Mouse (Mus musculus) hindbrain, embryonic 13.5 days (tissue): Measurements from ENCODE around the gene Pcnp. TPM values are rescaled to one million over a fixed set of nuclear protein-coding genes. Genes with fewer than 3 reads are reported as not detected.
A peak's percentile ranks its signal among the peaks of the same experiment; 100 is the strongest.
"Not testable (repeated sequence)": the region's sequence is repeated elsewhere in the genome, so short reads cannot be mapped to it uniquely, and the experiment has no call there.

Experiments used
- ATAC-seq: fragments of 200-750 bp; cut with Nextera tagmentation; 2 replicates; pipeline ENCODE4 v1.8.0; 2017; ENCODE audit warnings: moderate TSS enrichment; ENCODE audit not compliant: low FRiP score
- H3K27ac ChIP-seq: fragments of 300-500 bp; sonication (generic); 2 replicates; pipeline ENCODE4 v1.5.1; 2015; ENCODE audit warnings: inconsistent platforms, mild to moderate bottlenecking, moderate library complexity
- H3K27me3 ChIP-seq: fragments of 300-500 bp; sonication (generic); 2 replicates; pipeline ENCODE4 v1.6.1; 2015; ENCODE audit warnings: mild to moderate bottlenecking, inconsistent platforms
- H3K36me3 ChIP-seq: fragments of 300-500 bp; sonication (generic); 2 replicates; pipeline ENCODE4 v1.6.1; 2015; ENCODE audit warnings: mild to moderate bottlenecking, inconsistent platforms
- H3K4me1 ChIP-seq: fragments of 300-500 bp; sonication (generic); replicated peaks from 2 replicates; pipeline ENCODE4 v1.6.1; 2015; ENCODE audit warnings: inconsistent platforms
- H3K4me2 ChIP-seq: fragments of 300-500 bp; sonication (generic); 2 replicates; pipeline ENCODE4 v1.6.1; 2015; ENCODE audit warnings: inconsistent platforms, mild to moderate bottlenecking, moderate library complexity
- H3K4me3 ChIP-seq: fragments of 300-500 bp; sonication (generic); 2 replicates; pipeline ENCODE4 v1.5.1; 2015; ENCODE audit warnings: mild to moderate bottlenecking, inconsistent platforms
- H3K9ac ChIP-seq: fragments of 300-500 bp; sonication (generic); 2 replicates; pipeline ENCODE4 v1.6.1; 2015; ENCODE audit warnings: mild to moderate bottlenecking, inconsistent platforms
- H3K9me3 ChIP-seq: fragments of 300-500 bp; sonication (generic); 2 replicates; pipeline ENCODE4 v1.6.1; 2016; ENCODE audit warnings: inconsistent platforms
- WGBS: fragments of 180-500 bp; shearing (Covaris S2); methylation state at CpG from one replicate; pipeline ENCODE4 v1.1.7; 2015; 5-methylcytosine and 5-hydroxymethylcytosine counted together
- polyA plus RNA-seq: library from polyadenylated mRNA; unstranded; fragments of >200 nt; fragmentation: Nextera tagmentation; extraction: Ambion mirVana; gene quantifications from 2 replicates; pipeline ENCODE4 v1.2.1, GENCODE M21; 2015

The Pcnp gene
- 252 and 255 TPM in 2 replicates for polyA plus RNA-seq

DNA sequence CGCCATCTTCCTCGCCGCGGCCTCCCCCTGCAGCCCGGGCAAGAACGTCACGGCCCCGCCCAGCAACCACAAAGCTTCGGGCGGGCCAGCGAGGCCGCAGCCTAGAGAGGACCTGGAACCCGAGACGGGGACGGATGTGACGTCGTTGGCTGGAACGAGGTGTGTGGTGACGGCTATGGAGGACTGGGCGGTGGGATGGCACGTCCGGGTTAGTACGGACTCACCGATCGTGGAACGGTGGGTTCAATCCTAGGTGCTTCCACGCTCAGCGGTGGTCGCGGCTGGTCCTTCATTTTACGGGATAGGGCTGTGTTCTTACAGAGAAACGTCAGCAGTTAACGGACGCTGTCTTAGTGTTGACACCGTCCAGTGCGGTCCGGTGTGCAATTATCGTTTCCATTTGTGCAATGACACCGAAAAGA is at the start of gene Pcnp:
Gene Pcnp, minus strand, starts transcription at position 79 of the 422 bp plus-strand sequence.
- Histone ChIP-seq H3K27me3 (no peaks in the 10 kb centered on the region), H3K4me3 (peak within 1 kb of the TSS; percentile 87), H3K36me3 (peaks cover 34% of the 10 kb centered on the region), H3K27ac (peak within 1 kb of the TSS; percentile 96), H3K4me1 (peaks cover 33% of the 10 kb centered on the region), H3K9ac (peak within 1 kb of the TSS; percentile 98), H3K9me3 (no peaks in the 10 kb centered on the region), H3K4me2 (peak within 1 kb of the TSS; percentile 80)
- WGBS: under 1% methylated on average over 38 of the region's 39 CpGs
- peak; percentile 100 for ATAC-seq

DNA sequence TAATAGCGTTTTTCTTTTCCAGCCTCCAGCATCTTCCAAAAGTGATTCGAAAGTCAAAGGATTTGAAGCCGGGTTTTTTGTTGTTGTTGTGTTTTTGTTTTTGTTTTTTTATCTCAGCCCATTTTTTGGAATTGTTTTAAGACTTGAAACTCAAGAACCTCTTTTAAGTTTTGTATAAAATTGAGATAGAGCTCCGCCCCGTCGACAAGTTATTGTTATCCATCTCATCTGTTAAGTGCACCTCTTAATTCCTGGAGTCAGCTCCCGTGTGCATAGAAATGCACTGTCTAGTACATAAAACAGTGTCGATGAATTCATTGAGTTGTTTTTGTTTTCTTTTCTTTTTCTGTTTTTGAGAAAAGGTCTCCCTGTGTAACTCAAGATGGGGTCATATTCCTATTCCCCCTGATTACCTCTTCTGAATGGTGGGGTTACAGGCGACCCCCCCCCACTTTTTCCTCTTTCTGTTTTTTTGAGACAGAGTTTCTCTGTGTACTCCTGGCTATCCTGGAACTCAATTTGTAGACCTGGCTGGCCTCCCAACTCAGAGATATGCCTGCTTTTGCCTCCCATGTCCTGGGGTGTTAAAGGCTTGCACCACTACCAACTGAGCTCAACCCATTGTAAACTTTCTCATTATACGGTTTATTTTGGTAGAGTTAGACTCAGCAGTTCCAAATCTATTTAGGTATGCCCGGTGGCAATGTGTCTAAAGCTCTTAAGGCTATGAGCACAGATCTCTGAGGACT is 46.8 kb upstream of the Pcnp start:
- Histone ChIP-seq H3K27me3 (no peaks in the 10 kb centered on the region), H3K9me3 (no peaks in the 10 kb centered on the region), H3K9ac (peak overlapping the region; percentile 88), H3K4me1 (peaks cover 17% of the 10 kb centered on the region), H3K27ac (peak overlapping the region; percentile 98), H3K4me3 (peak overlapping the region; percentile 74), H3K36me3 (no peaks in the 10 kb centered on the region), H3K4me2 (peak overlapping the region; percentile 67)
- 10% methylated on average over 11 of the region's 11 CpGs for WGBS
- no peak for ATAC-seq

DNA sequence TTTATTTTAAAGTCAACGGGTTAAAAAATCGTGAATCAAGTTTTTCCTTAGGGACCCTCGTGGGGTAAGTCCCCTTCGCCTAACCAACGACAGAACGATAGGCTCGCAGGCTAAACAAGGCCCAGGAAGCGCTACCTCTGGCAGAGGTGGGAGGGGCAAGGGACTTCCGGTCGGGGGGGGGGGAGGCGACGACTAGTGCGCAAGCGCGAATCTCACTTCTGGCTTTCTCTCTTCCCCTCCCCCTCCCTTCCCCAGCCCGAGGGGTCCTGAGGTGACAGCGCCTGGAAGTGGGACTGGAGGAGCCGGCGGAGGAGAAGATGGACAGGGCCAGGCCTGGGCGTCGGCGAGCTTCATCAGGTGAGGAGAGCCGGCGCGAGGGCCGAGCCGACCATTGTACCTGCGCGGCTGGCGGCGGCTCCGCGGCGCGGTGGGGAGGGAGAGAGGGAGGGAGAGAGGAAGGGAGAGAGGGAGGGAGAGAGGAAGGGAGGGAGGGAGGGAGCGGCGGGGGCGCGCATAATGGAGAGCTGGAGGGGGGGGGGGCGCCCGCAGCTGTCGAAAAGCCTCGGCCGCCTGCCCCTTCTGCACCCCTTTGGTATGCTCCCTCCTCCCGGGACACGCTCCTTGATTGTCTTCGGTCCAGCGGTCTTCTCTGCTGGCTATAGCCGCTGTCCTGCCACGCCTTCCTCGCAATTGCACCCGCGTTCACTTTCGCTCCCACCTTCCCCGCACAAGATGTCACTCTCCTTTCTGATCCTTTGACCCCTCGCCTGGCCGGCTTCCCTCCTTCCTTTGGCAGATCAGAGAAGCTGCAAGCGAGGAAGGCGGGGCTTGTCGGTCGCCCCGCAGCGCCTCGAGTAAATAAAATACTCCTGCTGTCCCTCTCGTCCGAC is 45.9 kb upstream of the Pcnp start:
- ATAC-seq: peak; percentile 93
- under 1% methylated on average over 37 of the region's 66 CpGs for WGBS

DNA sequence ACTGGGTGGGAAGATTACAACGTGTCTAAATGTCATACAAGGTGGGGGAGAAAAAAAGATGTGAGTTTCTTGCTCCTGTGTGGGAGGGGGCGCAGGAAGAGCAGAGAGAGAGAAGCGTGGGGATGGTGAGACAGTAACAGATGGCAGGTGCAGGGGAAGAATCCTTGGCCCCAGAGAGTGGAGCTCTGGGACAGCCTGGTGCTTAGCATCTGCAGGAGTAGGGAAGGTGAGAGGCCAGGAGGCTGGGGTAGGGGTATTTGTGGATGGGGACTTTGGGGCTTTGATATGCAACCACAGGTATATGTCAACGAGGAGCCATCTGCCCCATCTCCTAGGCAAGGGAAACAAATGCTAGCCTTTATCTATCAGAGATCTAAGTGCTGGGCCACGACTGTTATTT is 45.0 kb upstream of the Pcnp start:
- Histone ChIP-seq H3K4me2 (peak overlapping the region; percentile 37; the same call in 1 of the 2 replicates), H3K27me3 (no peaks in the 10 kb centered on the region), H3K4me1 (peaks cover 17% of the 10 kb centered on the region), H3K27ac (peak overlapping the region; percentile 98), H3K36me3 (no peaks in the 10 kb centered on the region), H3K9ac (0 out of 2 replicates have a peak overlapping the region, but pooled peaks have one; percentile 15), H3K9me3 (no peaks in the 10 kb centered on the region), H3K4me3 (no peak overlapping the region)
- ATAC-seq: peak; percentile 12; the same call in 1 of the 2 replicates
- WGBS: 87% methylated on average over 5 of the region's 5 CpGs

More for the DNA sequence above, 45.9 kb upstream of the Pcnp start:
- H3K4me1 ChIP-seq: peaks cover 17% of the 10 kb centered on the region
- H3K4me2 ChIP-seq: peak overlapping the region; percentile 67
- peak overlapping the region; percentile 88 for H3K9ac ChIP-seq
- peak overlapping the region; percentile 74 for H3K4me3 ChIP-seq
- H3K9me3 ChIP-seq: no peaks in the 10 kb centered on the region
- H3K36me3 ChIP-seq: no peaks in the 10 kb centered on the region
- H3K27me3 ChIP-seq: no peaks in the 10 kb centered on the region
- peak overlapping the region; percentile 98 for H3K27ac ChIP-seq

DNA sequence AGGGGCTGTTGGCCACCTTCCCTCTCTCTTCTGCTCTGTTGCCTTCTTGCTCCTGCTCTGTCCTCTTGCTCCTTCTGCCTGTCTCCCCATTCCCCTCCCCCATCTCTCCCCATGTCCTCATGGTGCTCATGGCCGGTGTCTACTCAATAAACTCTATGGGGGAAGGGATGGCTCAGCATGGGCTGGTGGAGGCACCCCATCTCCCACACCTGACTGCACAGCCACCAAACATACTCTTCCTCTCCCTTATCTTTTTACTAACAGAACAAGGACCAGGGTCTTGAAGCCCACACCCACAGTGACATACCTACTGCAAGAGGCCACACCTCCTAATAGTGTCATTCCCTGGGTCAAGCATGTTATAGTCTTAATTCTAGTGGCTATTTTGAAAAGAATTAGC is 44.6 kb upstream of the Pcnp start:
- H3K9me3 ChIP-seq: no peaks in the 10 kb centered on the region
- peaks cover 17% of the 10 kb centered on the region for H3K4me1 ChIP-seq
- peak; percentile 8 for ATAC-seq
- no peaks in the 10 kb centered on the region for H3K36me3 ChIP-seq
- 96% methylated on average over 1 of the region's 1 CpGs for WGBS
- H3K9ac ChIP-seq: 0 out of 2 replicates have a peak overlapping the region, but pooled peaks have one; percentile 15
- no peaks in the 10 kb centered on the region for H3K27me3 ChIP-seq
- H3K4me2 ChIP-seq: no peak overlapping the region
- H3K4me3 ChIP-seq: no peak overlapping the region
- H3K27ac ChIP-seq: no peak overlapping the region

DNA sequence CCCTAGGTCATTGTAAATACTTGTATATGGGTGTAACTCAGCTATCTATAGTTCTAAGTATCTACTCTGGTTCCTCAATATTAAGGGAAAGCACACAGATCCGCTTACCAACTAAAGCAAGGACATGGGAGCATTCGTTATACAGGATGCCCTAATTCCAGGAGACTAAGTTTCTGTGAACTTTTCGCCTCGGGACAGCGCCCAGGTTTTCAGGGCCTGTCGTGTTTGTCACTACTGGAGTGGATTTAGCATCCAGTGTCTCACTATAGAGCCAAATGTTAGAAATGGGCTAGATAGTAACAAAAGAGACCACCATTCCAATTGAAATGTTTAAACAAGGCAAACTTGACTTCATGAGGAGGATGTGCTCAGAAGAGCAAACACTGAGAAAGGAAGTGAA is 43.6 kb upstream of the Pcnp start:
- not testable (repeated sequence) for H3K36me3 ChIP-seq, H3K9ac ChIP-seq, H3K9me3 ChIP-seq, H3K27me3 ChIP-seq, H3K4me3 ChIP-seq, H3K4me2 ChIP-seq, H3K27ac ChIP-seq, ATAC-seq
- peaks cover 17% of the 10 kb centered on the region for H3K4me1 ChIP-seq
- WGBS: 94% methylated on average over 6 of the region's 6 CpGs

DNA sequence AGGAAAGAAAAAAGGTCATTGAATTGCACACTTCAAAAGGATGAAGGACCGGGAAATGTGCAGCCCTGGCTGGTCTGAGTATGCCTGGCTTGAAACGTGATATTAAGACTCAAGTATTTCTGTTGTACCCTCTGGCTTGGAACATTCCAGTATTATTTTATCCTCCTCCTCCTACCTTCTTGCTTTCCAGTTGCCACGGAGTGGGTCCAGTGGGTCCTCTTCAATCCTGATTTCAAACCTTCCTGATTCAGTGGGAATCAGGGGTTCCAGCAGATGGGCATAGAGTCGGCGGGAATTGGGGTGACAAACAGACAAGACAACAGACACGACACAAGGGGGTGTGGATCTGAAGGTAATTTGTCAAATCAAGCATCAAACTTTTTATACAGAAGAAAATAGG is 43.0 kb upstream of the Pcnp start:
- Histone ChIP-seq H3K4me1 (peaks cover 17% of the 10 kb centered on the region), H3K9ac (no peak overlapping the region), H3K4me3 (no peak overlapping the region), H3K36me3 (no peaks in the 10 kb centered on the region), H3K27me3 (no peaks in the 10 kb centered on the region), H3K4me2 (no peak overlapping the region), H3K9me3 (no peaks in the 10 kb centered on the region), H3K27ac (no peak overlapping the region)
- no peak for ATAC-seq
- WGBS: 83% methylated on average over 6 of the region's 6 CpGs

DNA sequence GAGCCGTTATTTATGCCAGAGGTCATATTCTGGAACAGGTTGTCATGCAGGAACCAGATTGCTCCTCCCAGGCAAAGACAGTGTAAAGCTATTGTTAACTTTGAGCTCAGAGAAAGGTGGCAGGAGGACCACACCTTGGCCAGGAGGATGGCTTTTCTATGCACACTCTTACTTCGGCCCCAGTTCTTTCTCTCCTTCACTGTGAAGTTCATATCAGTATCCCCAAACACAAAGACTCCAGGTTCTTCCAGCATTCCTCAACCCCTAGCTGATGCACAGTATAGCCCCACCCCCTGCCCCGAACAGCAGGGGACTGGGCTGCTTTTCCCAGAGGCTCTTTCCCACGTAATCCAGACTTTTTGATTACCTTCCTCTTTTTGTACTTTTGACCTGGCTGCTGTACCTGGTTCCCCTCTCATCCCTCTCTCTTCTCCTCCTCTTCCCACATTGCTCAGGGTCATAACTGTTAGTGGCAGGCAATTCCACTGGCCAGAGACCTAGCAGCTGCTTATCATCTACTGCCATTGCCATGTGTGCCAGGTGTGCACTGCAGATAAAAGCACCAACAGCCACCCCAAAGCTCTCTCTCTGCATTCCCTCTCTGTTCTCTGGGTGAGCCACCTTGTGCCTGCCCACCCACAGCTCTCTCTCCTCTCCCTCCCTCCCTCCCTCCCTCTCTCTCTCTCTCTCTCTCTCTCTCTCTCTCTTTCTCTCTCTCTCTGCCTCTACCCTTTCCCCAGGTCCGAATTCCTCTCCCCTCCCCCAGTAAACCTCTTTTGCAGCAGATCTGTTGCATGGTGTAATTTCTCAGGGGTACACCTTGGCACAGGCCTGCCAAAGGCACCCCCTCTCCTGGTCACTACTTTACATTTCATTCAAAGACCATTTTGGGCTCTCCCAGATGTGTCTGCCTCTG is 42.0 kb upstream of the Pcnp start:
- Histone ChIP-seq H3K9ac (no peak overlapping the region), H3K27me3 (no peaks in the 10 kb centered on the region), H3K36me3 (no peaks in the 10 kb centered on the region), H3K27ac (no peak overlapping the region), H3K4me3 (no peak overlapping the region), H3K4me1 (peaks cover 8% of the 10 kb centered on the region), H3K4me2 (no peak overlapping the region), H3K9me3 (no peaks in the 10 kb centered on the region)
- WGBS: 46% methylated on average over 5 of the region's 5 CpGs
- no peak for ATAC-seq

DNA sequence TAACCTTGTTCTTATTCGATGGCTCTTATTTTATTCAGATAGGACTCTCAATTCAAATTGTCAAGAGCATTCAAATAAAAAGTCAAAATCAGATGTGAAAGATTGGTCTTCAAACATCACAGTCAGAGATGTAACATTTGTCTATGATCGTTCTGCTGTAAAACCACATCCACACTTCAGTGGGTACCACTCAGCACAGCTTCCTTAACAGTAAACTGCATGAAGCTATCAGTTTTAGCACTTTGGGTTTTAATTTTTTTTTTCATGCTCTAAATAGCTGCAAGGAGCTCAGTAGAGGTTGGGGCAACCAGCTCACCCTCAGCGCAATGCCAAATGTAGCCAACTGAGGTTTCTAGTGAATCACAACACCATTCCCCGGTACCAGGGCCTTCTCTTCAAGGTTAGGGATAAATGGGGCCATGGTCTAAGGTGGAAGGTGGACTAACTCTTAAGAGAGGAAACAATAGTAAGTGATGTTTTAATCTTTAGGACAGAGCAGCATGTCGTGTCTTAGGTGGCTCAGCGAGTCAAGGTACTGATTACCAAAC is 39.1 kb upstream of the Pcnp start:
- no peak overlapping the region for H3K27ac ChIP-seq
- WGBS: 93% methylated on average over 6 of the region's 6 CpGs
- no peak overlapping the region for H3K9ac ChIP-seq
- H3K36me3 ChIP-seq: no peaks in the 10 kb centered on the region
- H3K4me3 ChIP-seq: no peak overlapping the region
- no peaks in the 10 kb centered on the region for H3K9me3 ChIP-seq
- no peak overlapping the region for H3K4me2 ChIP-seq
- no peaks in the 10 kb centered on the region for H3K4me1 ChIP-seq
- no peaks in the 10 kb centered on the region for H3K27me3 ChIP-seq
- no peak for ATAC-seq

DNA sequence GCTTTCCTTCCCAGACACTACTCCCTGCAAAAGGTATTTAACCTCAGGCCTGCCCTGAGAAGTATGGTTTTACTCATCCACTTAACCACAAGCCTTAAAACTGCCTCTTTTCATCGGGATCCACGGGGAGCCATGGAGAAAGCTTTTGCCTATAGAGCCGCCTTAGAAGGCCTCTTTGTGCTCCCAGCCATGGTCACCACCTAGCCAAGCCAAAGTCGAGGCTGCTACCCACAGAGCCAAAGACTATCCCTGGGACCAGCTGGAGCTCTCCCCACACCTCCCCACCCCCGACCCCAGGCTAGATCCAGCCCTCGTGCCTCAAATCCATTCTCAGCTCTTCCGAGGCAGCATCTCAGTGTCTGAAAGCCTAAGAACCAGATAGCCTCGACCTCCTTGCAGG is 36.6 kb upstream of the Pcnp start:
- no peaks in the 10 kb centered on the region for H3K9me3 ChIP-seq
- H3K4me2 ChIP-seq: no peak overlapping the region
- H3K4me1 ChIP-seq: no peaks in the 10 kb centered on the region
- no peak overlapping the region for H3K4me3 ChIP-seq
- no peak overlapping the region for H3K9ac ChIP-seq
- no peaks in the 10 kb centered on the region for H3K36me3 ChIP-seq
- no peaks in the 10 kb centered on the region for H3K27me3 ChIP-seq
- ATAC-seq: no peak
- no peak overlapping the region for H3K27ac ChIP-seq
- 47% methylated on average over 8 of the region's 8 CpGs for WGBS

DNA sequence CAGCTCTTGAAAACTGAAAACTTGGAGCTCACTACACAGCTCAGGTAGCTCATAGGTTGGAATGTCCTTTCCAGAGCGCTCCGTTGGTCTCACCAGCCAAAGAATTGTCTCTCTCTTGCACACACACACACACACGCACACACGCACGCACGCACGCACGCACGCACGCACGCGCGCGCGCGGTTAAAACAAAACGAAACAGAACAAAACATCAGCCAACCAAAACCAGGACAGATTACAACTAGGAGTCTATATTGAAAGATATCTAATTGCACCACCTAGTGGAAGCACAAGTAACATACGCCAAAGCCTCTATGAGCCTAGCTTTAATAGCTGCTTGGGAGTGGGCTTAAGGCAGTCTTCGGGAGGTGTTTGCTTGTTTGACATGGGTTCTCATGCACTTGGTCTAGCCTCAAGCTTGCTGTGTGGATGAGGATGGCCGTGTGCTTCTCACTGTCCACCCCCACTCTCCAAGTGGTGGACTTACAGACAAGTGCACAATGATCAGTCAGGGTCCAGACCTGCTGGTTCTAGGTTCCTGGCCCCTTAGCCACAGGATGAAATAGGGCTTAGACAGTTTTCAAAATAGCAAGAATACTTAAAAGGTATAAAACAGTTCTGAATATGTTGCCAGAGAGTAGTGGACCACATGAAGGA is 34.9 kb upstream of the Pcnp start:
- no peaks in the 10 kb centered on the region for H3K9me3 ChIP-seq
- H3K36me3 ChIP-seq: no peaks in the 10 kb centered on the region
- H3K27ac ChIP-seq: peak overlapping the region; percentile 80
- H3K4me1 ChIP-seq: no peaks in the 10 kb centered on the region
- 6% methylated on average over 20 of the region's 20 CpGs for WGBS
- no peaks in the 10 kb centered on the region for H3K27me3 ChIP-seq
- peak overlapping the region; percentile 56 for H3K9ac ChIP-seq
- peak overlapping the region; percentile 58 for H3K4me2 ChIP-seq
- peak overlapping the region; percentile 34 for H3K4me3 ChIP-seq
- peak; percentile 95 for ATAC-seq
